Mouse (Mus musculus): Measurements from ENCODE around the gene Gm5447.

Gene Gm5447

DNA sequence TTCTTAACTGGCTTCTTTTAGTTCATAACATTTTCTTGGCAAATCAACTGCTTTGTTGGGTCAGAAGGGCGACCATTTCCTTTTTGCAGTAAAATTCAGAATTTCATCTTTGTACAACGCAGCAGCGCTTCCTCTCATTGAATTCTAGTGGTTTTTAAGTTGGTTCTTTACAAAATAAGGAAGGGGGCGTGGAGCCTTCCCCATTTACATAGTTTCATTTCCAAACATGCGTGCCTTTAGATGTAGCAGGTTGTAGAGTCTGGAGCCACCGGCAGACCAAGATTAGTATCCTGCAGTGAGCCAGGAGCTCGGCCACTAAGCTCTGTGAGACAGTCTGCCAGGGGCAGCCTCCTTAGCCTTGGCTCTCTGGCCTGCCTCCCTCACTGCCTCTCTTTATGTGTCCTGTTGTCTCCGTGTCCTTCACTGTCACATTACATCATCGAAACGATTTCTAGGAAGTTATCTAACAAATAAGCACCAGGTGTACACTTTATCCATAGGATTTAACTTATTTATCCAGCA lies 13.0 kb downstream of the Gm5447 start:
- DNase-seq: peak; percentile 19 to 28

DNA sequence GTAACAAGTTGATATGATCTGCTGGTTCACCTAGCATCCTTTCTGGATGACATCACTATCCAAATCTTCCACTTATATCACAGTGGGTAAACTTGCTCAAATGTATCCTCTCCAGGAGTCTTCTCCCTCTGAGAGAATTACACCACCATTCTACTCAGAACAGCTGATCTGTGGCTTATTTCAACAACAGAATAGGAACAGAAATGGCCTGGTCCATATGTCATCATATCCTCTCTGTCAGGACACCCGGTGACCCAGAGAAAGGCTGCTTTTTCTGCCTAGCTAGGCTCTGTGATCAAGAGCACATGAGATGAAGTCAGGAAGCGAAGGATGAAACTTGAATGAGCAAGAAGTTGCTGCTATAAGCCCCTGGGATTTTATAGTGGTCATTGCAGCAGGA lies 13.7 kb downstream of the Gm5447 start:
- DNase-seq: no peak

- no peak for DNase-seq
Observed at GRCm38 (mm10) chr13:30989710-30990109, 15.7 kb downstream of the Gm5447 start.

DNA sequence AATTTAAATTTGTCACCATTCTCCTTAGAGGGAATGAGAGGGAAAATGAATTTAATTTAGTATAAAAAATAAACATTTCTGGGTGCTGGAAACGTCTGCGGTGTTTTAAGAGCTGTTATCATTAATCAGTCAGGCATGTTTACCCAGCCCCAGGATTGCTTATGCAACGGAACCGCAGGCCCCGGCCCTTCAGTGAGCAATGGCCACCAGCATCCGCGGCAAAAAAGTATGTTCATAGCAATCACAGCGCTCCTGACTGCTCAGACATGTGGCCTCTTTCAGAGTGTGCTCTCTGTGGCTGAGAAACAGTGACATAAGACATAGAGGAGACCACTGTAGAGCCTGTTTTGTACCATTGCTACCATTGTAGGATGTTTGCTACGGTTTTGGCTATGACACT lies 16.2 kb downstream of the Gm5447 start:
- no peak for DNase-seq

- DNase-seq: peak; percentile 20 to 33
Observed at GRCm38 (mm10) chr13:30993819-30994218, 19.8 kb downstream of the Gm5447 start.

GRCm38 (mm10) chr13:30994249-30994858 lies 20.4 kb downstream of the Gm5447 start:
- DNase-seq: no peak

DNA sequence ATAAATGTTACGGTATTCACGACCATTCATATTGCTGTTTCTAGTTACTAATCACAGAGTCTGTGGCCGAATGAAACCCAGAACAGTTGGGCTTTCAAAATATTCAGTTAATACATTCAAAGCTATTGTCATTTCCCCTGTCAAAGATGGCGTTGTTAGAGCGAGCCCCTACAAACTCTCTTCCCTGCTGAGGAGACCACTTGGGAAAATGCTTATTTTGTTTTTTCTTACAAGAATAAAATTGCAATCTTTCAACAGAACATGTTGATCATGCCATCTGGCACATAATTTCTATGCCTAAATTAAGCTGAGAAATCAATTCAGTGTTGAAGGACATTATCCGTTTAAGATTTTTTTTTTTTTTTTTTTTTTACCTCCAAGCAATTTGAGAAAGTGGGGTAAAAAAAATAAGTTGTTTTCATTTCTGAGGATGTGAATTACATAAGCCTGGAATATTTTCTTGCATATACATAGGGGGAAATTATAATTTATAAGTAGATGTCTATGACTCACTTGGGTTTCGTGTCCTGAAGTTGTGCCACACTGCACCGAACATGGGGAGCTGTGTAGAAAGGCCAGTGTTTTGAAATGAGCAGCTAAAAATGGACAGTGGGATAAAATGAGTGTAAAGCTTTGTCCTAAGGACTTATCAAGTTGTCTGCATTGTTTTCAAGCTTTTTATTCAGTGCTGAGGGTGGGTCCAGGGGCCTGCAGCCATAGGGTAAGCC lies 23.7 kb downstream of the Gm5447 start:
- DNase-seq: no peak

DNA sequence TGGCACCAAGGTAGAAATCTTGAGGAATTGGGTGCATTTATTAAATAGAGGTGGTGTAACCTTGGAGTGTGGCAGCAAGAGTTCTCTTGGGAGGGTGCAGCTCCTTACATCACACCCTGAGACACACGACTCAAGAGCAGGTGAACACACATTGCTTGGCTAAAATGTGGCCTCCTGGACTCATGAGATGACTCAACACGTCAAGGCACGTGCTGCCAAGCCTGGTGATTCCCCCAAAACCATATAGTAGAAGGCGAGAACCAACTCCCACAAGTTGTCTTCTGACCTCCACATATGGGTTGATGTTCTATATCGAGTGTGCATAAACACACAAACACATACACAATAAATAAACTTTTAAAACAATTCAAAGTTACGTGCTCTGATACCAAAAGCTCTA lies 25.8 kb downstream of the Gm5447 start:
- no peak for DNase-seq

DNA sequence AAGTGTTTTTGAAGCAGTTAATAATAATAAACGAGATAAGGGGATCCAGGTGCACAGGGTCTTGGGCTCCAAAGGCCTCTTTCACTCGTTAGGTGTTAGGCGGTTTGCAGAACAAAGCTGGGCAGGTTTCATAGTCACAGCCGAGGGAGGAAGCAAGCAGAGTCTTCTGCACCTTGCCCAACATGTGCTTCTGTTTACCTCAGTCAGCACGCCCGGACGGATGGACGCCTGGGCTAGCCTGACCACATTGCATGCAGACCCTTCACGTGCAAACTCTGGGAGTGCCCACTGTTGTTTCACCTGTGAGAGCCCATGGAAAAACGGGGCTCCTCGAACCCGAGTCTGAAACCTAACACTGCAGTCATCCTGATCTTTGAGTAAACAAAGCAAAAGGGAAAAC lies 30.5 kb downstream of the Gm5447 start:
- no peak for DNase-seq

GRCm38 (mm10) chr13:31004995-31005394 lies 31.0 kb downstream of the Gm5447 start:
- no peak for DNase-seq

- DNase-seq: no peak
Observed at GRCm38 (mm10) chr13:31017545-31017944, 43.5 kb downstream of the Gm5447 start.

DNA sequence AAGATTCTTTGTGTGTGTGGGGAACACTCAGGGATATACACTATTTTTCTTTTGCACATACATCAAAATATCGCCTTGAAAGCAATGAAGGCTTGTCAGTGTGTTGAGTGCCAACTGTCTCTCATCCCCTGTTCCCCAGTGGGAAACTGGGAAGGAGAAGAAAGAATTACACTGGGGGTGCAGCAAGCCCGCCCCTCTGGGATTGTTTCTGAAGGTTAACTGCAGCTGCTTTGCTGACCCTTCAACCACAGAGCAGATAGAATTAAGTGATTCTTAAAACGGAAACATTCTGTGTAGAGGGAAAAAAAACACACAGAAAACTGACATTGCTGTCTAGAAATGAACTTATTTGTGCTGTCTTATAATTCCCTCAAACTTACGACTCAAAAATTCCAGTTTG lies 47.5 kb downstream of the Gm5447 start:
- no peak for DNase-seq

DNA sequence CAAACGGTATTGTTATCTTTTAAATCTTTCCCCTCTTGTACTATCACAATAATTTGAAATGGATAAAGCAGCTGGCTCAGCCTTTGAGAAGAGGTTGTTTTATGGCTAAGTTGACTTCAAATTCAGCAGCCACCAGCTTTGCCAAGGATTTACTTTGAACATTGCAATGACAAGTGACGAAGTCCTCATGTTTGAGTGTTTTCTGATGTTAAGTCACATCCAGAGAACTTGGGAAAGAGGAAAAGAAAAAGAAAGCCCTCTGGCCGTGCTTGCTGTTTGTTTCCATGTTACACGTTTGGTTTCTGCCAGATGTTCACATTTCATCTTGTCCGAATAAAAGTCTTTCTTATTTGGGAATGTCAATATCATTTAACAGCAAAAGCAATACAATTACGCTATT lies 47.9 kb downstream of the Gm5447 start:
- DNase-seq: no peak

DNA sequence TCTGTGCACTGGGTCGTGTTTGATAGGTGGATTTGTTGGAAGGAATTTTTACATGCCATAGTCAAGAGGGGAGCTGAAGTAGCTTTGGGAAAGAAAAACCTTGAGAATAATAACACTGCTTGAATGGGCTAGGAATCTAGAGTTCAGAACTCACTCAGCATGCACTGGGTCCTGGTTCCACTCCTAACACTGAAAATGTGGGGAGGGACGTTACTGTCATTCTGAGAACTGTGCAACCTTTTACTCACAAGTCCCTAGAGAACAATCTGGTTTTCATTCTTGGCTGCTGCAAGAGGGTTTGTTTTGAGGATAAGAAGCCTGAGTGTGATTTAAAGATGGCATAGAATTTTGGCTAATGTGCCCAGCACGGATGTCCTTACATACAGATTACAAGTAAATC lies 49.7 kb downstream of the Gm5447 start:
- no peak for DNase-seq
